Mouse (Mus musculus) ovary, adult 18-20 months (tissue): ENCODE results near the gene Mfsd2b.

ENCODE experiments used
- DNase-seq: peaks from one replicate; pipeline ENCODE4 v3.0.0; 2022; ENCODE audit warnings: low spot score, mixed read lengths

Mfsd2b gene

DNA sequence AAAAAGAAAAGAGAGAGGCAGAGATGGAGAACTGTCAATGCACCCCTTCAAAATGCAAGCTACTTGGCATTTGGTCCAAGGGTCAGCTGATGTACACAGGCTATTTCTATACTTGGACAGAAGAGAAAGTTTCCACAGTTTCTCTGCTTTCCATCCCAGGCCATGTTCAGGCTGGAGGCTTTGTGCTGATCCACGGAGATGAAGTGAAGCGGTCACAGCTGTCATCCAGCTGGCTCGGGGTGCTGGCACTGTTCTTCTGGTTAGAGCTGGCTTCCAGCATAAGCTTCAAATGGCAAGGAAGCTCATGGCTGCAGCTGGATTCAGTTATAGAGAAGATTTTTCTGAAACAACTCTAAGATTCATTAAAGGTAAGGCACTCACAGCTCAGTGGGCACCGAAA lies 60.5 kb downstream of the Mfsd2b start:
- no peak for DNase-seq
